Mouse (Mus musculus) liver, postnatal 0 days (tissue): Measurements from ENCODE around the gene Atp8a1.

ENCODE experiments used
- CTCF ChIP-seq: sonication (generic); IDR thresholded peaks from 2 replicates; pipeline ENCODE4 v1.5.1; 2016; ENCODE audit warnings: antibody characterized with exemption, low read depth
- EP300 ChIP-seq: IDR thresholded peaks from 2 replicates; pipeline ENCODE4 v1.6.1; 2016; ENCODE audit warnings: antibody characterized with exemption, low read depth, mild to moderate bottlenecking

DNA sequence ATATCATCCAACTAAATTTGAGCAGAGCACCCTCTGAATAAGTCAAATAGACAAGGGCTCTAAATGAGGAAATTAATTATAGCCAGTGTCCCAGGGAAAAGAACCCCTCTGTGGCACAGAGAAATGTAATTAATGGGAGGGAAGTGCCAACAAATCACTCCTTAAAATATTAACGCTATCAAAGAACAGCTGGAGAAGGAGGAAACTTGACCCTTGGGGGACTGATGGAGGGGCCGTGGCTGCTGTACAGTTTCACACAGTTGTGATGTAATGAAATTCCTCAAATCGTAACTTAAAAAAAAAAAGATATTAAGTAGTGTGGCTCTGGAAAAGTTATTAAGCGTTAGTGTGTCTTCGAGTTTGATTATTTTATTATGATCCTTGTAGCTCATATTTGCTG, 241.3 kb downstream of the Atp8a1 start:
- TF ChIP-seq CTCF (no peak), EP300 (no peak)
